Mouse (Mus musculus) forebrain, postnatal 0 days (tissue): Measurements from ENCODE around the gene Shisal2a. TPM values are rescaled to one million over a fixed set of nuclear protein-coding genes. Genes with fewer than 3 reads are reported as not detected.

Experiments used
- ATAC-seq: fragments of 200-750 bp; cut with Nextera tagmentation; 2 replicates; pipeline ENCODE4 v1.8.0; 2017; ENCODE audit warnings: mild to moderate bottlenecking, moderate library complexity
- DNase-seq: peaks from one replicate; pipeline ENCODE4 v3.0.0-alpha.2; 2015
- H3K27ac ChIP-seq: fragments of 300-500 bp; sonication (generic); 2 replicates; pipeline ENCODE4 v1.5.1; 2014; ENCODE audit warnings: low read depth, mild to moderate bottlenecking, antibody characterized with exemption, low read length, moderate library complexity, mixed read lengths
- H3K27me3 ChIP-seq: fragments of 300-500 bp; sonication (generic); 2 replicates; pipeline ENCODE4 v1.6.1; 2014; ENCODE audit warnings: mild to moderate bottlenecking, low read length, mixed read lengths; ENCODE audit not compliant: insufficient read depth
- H3K36me3 ChIP-seq: fragments of 300-500 bp; sonication (generic); 2 replicates; pipeline ENCODE4 v1.6.1; 2014; ENCODE audit warnings: mild to moderate bottlenecking, moderate library complexity; ENCODE audit not compliant: insufficient read depth
- H3K4me1 ChIP-seq: fragments of 300-500 bp; sonication (generic); 2 replicates; pipeline ENCODE4 v1.6.1; 2014; ENCODE audit warnings: antibody characterized with exemption; ENCODE audit not compliant: insufficient read depth
- H3K4me2 ChIP-seq: fragments of 300-500 bp; sonication (generic); 2 replicates; pipeline ENCODE4 v1.6.1; 2014; ENCODE audit warnings: low read depth, mild to moderate bottlenecking, moderate library complexity
- H3K4me3 ChIP-seq: fragments of 300-500 bp; sonication (generic); 2 replicates; pipeline ENCODE4 v1.5.1; 2014; ENCODE audit warnings: low read depth, low read length, mixed read lengths
- H3K9ac ChIP-seq: fragments of 300-500 bp; sonication (generic); 2 replicates; pipeline ENCODE4 v1.6.1; 2014; ENCODE audit warnings: mild to moderate bottlenecking
- H3K9me3 ChIP-seq: fragments of 300-500 bp; sonication (generic); 2 replicates; pipeline ENCODE4 v1.6.1; 2016; ENCODE audit warnings: low read length
- CTCF ChIP-seq: sonication (generic); IDR thresholded peaks from 2 replicates; pipeline ENCODE4 v1.5.1; 2016; ENCODE audit warnings: antibody characterized with exemption, control low read depth, low read depth
- WGBS: fragments of 180-500 bp; shearing (Covaris S2); extraction: QIAGEN DNeasy Blood & Tissue Kit; methylation state at CpG from one replicate; pipeline ENCODE4 v1.1.7; 2014; 5-methylcytosine and 5-hydroxymethylcytosine counted together
- polyA plus RNA-seq: library from polyadenylated mRNA; unstranded; fragments of >200 nt; fragmentation: Nextera tagmentation; extraction: Ambion mirVana; gene quantifications from 2 replicates; pipeline ENCODE4 v1.2.1, GENCODE M21; 2015
- total RNA-seq: library from RNA; depleted of rRNA; stranded (reverse); fragments of >200 nt; gene quantifications from 2 replicates; pipeline ENCODE4 v1.2.3, GENCODE M21; 2014

Shisal2a gene
- total and polyA plus RNA-seq, 2 experiments from 2014 or later = 1.9 to 4.9 TPM

DNA sequence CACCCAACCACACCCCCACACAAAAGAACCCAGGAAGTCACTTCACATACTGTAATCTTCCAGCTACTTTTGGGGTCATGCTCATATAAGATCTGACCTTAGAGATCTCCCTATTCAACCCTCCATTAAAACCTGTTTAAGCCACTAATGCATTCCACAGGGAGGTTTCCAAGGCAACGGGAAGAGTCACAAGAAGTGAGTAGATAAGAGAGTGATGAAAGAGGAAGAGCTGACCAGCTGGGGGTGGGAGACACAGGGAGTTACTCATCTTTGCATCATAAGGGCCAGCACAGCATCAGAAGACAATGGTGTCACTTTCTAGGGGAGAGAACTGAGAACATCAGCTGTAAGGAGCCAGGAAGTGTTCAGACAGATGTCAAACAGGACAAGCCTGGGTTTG lies 3.0 kb downstream of the Shisal2a start:
- no peak for TF ChIP-seq CTCF
- H3K4me3 ChIP-seq = no peak overlapping the region
- H3K4me1 ChIP-seq = no peaks in the 10 kb centered on the region
- no peak overlapping the region for H3K4me2 ChIP-seq
- H3K27ac ChIP-seq = no peak overlapping the region
- H3K9ac ChIP-seq = no peak overlapping the region
- no peaks in the 10 kb centered on the region for H3K36me3 ChIP-seq
- no peaks in the 10 kb centered on the region for H3K9me3 ChIP-seq
- 30% methylated on average over 1 of the region's 1 CpGs for WGBS
- no peak for ATAC-seq
- peaks cover 8% of the 10 kb centered on the region for H3K27me3 ChIP-seq
- no peak for DNase-seq

GRCm38 (mm10) chr4:108379476-108379875 lies 3.7 kb downstream of the Shisal2a start:
- peaks cover 6% of the 10 kb centered on the region for H3K27me3 ChIP-seq
- H3K9ac ChIP-seq = no peak overlapping the region
- H3K4me3 ChIP-seq = no peak overlapping the region
- no peak overlapping the region for H3K27ac ChIP-seq
- H3K4me1 ChIP-seq = no peaks in the 10 kb centered on the region
- DNase-seq (no peak), ATAC-seq (no peak)
- H3K36me3 ChIP-seq = no peaks in the 10 kb centered on the region
- WGBS = 83% methylated on average over 3 of the region's 3 CpGs
- H3K4me2 ChIP-seq = no peak overlapping the region
- no peaks in the 10 kb centered on the region for H3K9me3 ChIP-seq
- no peak for TF ChIP-seq CTCF

DNA sequence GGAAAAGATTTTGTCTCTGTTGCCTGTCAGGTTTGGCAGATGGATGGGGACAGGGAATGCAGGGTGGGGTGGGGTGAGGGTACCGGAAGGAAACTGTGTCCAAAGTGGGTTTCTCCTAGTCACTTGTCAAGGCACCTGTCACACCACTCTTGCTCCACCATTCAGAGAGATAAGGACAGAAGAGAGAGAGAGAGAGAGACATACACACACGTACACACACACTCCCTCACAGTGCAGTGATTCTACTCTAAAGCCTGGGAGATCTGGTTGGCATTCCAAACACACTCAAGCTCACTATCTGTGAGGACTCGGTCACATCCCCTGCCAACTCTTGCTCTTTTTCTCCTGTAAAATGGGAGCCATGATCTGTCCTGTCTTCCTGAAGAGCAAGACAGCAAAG lies 11.0 kb downstream of the Shisal2a start:
- DNase-seq = no peak
- Histone ChIP-seq H3K36me3 (no peaks in the 10 kb centered on the region), H3K4me2 (no peak overlapping the region), H3K4me1 (no peaks in the 10 kb centered on the region), H3K9me3 (no peaks in the 10 kb centered on the region), H3K4me3 (no peak overlapping the region), H3K27me3 (no peaks in the 10 kb centered on the region), H3K9ac (no peak overlapping the region), H3K27ac (no peak overlapping the region)
- TF ChIP-seq CTCF = no peak
- no peak for ATAC-seq
- 87% methylated on average over 3 of the region's 3 CpGs for WGBS

DNA sequence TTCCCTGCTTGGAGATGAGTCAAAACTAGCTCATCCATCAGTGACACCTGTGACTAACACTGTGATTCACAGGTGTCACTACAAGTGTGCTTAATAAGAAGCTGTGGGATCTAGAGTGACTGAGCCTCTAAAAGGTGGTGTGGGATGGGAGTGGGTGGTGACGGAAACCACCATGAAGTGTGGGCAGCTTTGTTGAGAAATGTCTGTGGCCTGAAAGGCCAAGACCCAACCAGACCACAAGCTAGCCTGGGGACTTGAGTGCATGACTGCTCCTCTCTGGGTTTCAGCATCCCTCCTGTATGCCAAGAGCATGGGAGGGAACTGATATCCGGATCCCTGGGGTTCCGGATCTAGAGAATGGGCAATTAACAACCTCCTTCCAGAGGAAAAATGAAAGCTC lies 11.7 kb downstream of the Shisal2a start:
- no peak for ATAC-seq

DNA sequence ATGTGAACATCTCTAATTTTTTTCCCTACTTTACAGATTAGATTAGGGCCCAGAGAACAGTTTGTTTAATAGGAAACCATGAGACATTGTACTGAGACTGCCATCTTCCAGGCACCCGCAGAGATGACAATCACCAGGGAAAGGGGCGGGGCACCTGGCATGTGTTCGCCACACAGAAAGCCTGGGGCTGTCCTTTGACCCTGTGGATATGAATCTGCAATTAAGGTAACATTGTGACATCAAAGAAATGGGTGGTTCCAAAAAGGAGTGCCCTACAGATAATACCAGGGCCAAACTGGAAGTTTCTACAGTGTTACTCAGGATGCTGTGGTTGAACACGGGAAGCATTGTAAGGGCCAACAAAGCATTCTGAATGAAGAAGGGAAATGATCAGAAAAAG lies 12.7 kb downstream of the Shisal2a start:
- no peak for TF ChIP-seq CTCF
- ATAC-seq = no peak

More for the DNA sequence above, 11.7 kb downstream of the Shisal2a start:
- no peaks in the 10 kb centered on the region for H3K4me1 ChIP-seq
- H3K4me2 ChIP-seq = no peak overlapping the region
- DNase-seq = no peak
- TF ChIP-seq CTCF = no peak
- no peaks in the 10 kb centered on the region for H3K27me3 ChIP-seq
- no peak overlapping the region for H3K9ac ChIP-seq
- H3K9me3 ChIP-seq = no peaks in the 10 kb centered on the region
- no peak overlapping the region for H3K27ac ChIP-seq
- no peak overlapping the region for H3K4me3 ChIP-seq
- H3K36me3 ChIP-seq = no peaks in the 10 kb centered on the region
- 83% methylated on average over 3 of the region's 3 CpGs for WGBS

DNA sequence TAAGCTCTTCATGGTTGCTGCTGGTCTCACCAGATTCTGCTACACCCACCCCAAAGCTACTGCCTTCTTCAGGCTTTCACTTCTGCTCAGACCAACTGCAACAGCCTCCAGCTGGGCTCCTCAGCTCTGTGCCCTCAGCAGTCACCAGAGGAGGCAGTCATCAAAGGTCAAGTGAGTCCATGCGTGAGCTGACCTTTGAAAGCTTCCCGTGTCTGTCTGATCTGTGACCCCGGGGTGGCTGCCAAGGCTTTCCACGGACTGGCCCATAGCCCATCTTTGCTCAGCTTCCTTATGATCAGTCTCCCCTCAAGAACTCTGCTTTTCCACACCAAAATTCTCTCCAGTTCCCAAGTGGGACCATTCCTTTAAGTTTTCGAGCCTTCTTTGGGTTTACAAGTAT lies 13.9 kb downstream of the Shisal2a start:
- no peak for TF ChIP-seq CTCF
- DNase-seq (no peak), ATAC-seq (no peak)
- Histone ChIP-seq H3K4me1 (no peaks in the 10 kb centered on the region), H3K4me3 (no peak overlapping the region), H3K36me3 (no peaks in the 10 kb centered on the region), H3K4me2 (no peak overlapping the region), H3K27me3 (no peaks in the 10 kb centered on the region), H3K9ac (no peak overlapping the region), H3K27ac (no peak overlapping the region), H3K9me3 (no peaks in the 10 kb centered on the region)
- WGBS = 45% methylated on average over 5 of the region's 5 CpGs

More for the DNA sequence above, 12.7 kb downstream of the Shisal2a start:
- H3K27ac ChIP-seq = no peak overlapping the region
- no peak overlapping the region for H3K4me3 ChIP-seq
- no peaks in the 10 kb centered on the region for H3K4me1 ChIP-seq
- WGBS = 65% methylated on average over 4 of the region's 4 CpGs
- no peak overlapping the region for H3K4me2 ChIP-seq
- no peaks in the 10 kb centered on the region for H3K27me3 ChIP-seq
- no peak overlapping the region for H3K9ac ChIP-seq
- H3K36me3 ChIP-seq = no peaks in the 10 kb centered on the region
- no peaks in the 10 kb centered on the region for H3K9me3 ChIP-seq
- DNase-seq = no peak

- no peak overlapping the region for H3K27ac ChIP-seq
- no peak overlapping the region for H3K4me3 ChIP-seq
- 29% methylated on average over 5 of the region's 5 CpGs for WGBS
- no peaks in the 10 kb centered on the region for H3K27me3 ChIP-seq
- no peak overlapping the region for H3K4me2 ChIP-seq
- no peaks in the 10 kb centered on the region for H3K36me3 ChIP-seq
- no peak overlapping the region for H3K9ac ChIP-seq
- H3K4me1 ChIP-seq = peaks cover 25% of the 10 kb centered on the region
- TF ChIP-seq CTCF = no peak
- no peaks in the 10 kb centered on the region for H3K9me3 ChIP-seq
- ATAC-seq (no peak), DNase-seq (no peak)
Observed at GRCm38 (mm10) chr4:108364111-108364476, 19.1 kb downstream of the Shisal2a start.
